Mouse (Mus musculus) A20 (cell line): ENCODE data around the gene Tfpi2.

Experiments
- DNase-seq: peaks from one replicate; pipeline ENCODE4 v3.0.0-alpha.2; 2011; ENCODE audit warnings: low read depth, low spot score

Tfpi2 gene

DNA sequence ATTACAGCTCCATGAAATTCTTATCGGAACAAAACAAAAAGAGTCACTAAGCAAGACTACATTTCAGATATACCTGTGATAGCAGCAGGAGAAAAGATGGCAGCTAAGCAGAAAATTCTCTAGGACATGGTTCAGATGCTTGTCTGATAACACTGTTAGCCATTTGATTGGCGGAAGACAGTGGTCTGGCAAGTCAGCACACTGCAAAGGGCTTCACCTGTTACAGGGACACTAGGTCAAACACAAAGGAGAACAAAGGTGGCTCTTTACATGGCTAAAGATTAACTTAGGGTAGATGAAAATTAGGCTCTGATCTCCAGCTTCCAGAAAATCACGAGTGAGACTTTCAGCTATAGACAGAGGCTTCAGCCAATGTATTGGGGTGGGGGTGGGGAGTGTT is at the start of gene Tfpi2:
TSS of gene Tfpi2 (minus strand) at position 170 of the 400 bp plus-strand sequence.
- DNase-seq: no peak

DNA sequence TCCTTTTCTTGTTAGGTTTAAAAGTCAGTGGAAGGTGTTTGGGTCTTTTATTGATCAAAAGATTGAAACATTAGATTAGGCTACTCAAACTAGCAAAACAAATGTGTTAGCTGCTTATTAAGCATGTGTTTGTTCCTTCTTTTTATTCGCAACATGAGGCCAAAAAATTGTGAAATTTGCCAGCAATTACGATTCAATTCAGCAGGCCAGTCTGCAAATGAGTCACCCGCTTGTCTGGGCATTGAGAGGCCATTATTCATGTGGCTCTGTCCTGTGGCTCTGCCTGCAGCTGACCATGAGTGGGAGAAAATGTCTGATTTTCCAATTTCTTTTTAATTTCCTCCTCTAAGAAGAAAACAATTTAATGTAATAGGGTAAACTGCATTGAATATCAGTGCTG is 42.2 kb upstream of the Tfpi2 start:
- DNase-seq: no peak

- DNase-seq: no peak
Measured at GRCm38 (mm10) chr6:4026367-4026766, 37.6 kb upstream of the Tfpi2 start.

GRCm38 (mm10) chr6:4022645-4023044 is 33.9 kb upstream of the Tfpi2 start:
- no peak for DNase-seq

DNA sequence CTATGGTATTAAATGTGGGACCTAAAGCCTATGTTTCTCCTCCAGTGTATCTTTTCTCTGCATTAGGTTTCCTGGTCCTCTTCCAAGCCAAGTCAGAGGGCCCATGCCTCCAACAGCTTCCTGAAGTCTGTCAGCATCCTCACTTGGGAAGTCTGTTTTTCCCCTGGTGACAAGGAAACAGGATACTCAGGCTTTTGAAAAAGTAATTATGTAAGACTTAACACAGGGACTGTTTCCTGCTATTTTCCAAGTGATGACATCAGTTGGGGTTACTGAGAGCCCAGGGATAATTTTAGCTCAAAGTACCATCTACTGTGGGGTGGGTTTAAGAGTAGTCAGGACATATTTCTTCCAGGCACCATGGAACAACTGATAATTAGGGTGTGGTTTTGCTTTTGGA is 20.8 kb upstream of the Tfpi2 start:
- DNase-seq: no peak

DNA sequence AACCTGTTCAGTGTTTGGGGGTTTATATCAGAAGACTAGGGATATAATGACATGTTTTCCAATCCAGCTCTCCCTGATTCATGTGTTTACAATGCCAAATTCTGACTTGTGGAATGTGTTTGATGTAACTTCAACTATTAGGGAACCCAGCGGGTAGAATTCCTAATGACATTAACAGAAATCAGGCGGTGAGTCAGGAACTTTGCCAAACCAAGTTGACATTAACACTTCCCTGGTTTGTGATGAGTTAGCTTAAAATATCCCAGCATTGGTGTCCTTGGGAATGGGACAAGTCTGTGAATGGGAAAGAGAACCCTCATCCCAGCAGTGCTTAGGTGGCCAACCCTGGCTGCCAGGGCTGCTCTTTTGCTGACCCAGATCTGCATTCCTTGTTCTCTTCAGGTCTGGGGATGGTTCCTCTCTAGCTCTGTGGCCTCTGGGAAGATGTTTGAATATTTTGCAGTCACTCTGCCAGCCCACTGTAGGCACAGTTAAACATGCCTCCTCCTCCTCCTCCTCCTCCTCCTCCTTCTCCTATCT is 19.9 kb upstream of the Tfpi2 start:
- DNase-seq: no peak

GRCm38 (mm10) chr6:4004808-4005207 is 16.1 kb upstream of the Tfpi2 start:
- no peak for DNase-seq

DNA sequence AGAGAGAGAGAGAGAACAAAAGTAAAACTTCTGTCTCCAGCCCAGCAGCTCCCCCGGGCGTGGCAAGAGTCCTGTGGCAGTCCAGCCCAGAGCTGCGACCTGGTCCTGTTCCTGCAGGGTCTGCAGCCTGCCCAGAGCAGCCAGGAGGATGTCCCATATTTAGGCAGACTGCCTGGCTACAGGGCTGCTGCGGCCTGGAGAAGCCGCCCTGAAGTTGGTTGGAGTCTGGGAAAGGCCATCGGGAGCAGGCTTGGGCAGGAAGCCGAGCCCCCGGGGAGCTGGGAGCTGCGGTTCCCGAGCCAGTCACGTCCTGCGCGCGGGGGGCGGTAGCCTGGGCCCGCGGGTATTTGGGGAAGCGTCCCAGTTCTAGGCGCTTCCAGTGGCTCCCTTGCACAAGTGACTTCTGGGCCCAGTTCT is 15.2 kb upstream of the Tfpi2 start, which contains the start of gene Gng11:
TSS of gene Gng11 (plus strand) at position 15 of the 417 bp plus-strand sequence.
- DNase-seq: no peak

- no peak for DNase-seq
Measured at GRCm38 (mm10) chr6:4003445-4003844, 14.7 kb upstream of the Tfpi2 start.

DNA sequence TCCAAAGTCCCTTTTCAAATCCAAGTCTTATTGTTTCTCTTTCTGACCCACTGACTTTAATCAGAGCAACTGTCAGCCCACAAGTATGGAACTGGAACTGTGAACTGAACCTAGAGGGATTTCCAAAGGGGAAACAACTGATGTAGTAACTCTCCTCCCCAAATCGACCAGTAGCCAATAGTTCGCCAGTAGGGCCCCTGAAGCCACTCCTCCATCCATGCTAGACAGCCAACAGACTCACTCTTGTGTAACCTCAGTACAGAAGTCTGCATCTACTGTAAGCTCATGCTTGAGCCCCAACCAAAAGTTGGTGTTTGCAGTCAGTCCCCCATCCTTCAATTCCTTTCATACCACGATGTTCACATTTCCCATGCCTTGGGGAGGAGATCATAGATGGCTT is 12.0 kb upstream of the Tfpi2 start:
- no peak for DNase-seq

DNA sequence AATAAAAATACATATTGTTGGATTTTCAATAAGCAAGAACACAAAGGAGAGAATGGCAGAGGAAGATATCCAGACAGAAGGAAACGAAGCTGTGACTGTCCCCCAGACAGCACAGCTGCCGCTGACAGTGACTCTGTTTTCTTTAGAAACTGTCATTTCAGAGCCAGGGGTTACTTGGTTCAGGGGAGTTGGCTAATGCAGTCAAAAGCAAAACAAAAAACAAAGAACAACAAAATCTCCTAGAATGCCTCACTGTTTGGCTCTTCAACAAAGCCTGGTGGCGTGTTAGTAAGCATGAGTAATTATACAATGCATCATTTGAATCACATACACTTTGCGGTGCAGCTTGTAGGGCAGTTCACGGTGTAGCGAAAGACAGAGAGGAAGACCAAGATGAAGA is 10.6 kb upstream of the Tfpi2 start:
- no peak for DNase-seq

- no peak for DNase-seq
Measured at GRCm38 (mm10) chr6:3998089-3998488, 9.4 kb upstream of the Tfpi2 start.

- DNase-seq: no peak
Measured at GRCm38 (mm10) chr6:3993492-3993891, 4.8 kb upstream of the Tfpi2 start, which contains the start of gene Gngt1. Gene Gngt1, plus strand, starts transcription at chr6:3993792.

DNA sequence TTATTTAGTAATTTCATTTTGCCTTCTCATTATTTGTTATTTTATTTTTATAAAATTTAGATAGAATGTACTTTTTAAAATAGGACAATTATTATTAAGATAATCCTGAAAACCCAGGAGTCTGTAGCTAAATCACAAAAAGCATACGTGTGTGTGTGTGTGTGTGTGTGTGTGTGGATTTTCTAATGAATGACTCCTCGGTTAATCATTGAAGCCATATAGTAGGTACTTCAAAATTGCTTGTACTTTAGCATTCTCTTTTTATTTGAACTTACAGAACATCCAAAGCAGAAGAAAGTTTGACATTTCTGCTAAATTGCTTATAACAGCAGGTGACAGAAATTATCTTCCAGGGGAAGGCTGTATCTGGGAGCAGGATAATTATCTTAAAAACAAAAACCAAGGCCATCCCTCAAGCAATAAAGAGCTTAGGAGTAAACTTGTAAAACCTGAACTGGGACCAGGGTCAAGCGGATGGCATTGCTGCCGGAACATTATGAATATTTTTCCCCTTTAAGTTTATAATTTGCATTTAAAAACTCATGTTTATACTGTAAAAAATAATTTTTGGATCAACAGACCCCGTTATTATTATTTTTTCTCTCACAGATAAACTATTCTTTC is 5.9 kb downstream of the Tfpi2 start:
- no peak for DNase-seq

DNA sequence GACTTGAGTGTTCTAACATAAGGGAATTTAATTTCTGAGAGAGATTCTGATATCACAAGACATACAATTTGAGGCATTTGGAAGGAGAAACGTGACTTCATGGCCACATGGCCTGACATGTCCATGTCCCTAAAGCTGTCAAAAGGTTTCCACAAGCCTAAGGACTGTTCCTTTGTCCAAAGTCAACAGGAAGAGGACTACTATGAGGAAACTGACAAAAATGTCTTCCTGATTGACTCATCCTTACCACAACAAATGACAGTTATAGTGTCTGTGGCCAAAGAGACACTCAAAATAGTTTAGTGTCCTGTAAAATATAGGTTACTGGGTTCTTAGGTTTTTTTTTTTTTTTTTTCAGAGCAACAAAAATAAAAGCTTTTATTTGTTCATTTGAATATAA is 15.0 kb downstream of the Tfpi2 start:
- DNase-seq: no peak

- no peak for DNase-seq
Measured at GRCm38 (mm10) chr6:3967676-3968626, 20.8 kb downstream of the Tfpi2 start.

DNA sequence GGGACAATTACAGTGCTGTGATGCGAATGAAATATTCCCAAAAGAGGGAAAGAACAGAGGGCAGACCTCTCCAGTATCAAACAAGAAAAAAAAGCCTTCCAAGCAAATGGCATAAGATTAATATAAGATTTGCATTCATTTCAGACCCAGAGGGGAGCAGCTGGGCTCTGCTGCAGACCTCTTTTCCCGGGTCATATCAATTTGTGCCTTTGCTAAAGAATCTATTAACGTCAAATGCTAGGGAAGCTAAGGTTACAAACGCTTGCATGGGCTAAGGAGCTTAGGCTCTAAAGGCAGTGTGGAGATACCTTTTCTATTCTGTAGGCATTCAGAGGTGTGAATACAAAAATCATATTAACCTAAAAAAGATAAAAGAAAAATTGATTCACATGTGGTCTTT is 33.8 kb downstream of the Tfpi2 start:
- no peak for DNase-seq

- DNase-seq: no peak
Measured at GRCm38 (mm10) chr6:3936140-3936714, 52.5 kb downstream of the Tfpi2 start.

DNA sequence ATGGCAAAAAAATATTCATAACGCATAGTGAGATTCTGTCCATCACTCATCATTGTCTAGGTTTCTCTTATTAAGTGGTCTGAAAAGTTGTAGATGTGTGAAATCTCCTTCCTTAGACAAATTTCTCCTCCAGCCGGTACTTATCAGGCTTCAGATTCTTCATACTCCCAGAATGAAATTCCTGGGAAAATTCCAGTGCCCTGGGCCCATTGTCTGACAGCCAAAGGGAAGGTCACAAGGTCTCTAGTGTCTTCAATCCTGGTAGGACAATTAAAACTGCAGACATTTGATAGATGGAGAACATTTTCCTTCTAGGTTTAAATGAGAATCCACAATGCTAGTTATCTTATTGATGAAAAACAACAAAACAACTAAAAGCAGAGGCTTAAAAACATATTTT is 53.1 kb downstream of the Tfpi2 start:
- DNase-seq: no peak

DNA sequence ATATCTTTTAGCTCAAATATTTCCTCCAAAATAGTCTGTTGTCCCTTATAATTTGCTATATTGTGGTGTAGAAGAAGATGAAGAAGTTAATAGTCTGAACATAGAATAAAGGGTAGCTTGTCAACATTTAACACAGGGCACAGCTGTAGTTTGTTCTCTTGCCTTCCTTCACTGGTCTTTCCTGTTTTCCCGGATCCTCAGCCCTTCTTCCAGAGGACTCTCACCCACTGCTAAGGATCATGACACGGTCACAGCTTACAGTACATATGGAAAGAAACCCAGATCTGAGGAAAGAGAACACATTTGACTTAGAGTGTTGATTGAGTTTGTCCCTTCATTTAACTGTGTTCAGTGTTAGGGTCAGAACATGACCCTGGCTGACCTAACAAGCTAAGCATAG is 53.7 kb downstream of the Tfpi2 start:
- DNase-seq: no peak

GRCm38 (mm10) chr6:3926140-3926539 is 62.6 kb downstream of the Tfpi2 start:
- DNase-seq: peak; percentile 1

DNA sequence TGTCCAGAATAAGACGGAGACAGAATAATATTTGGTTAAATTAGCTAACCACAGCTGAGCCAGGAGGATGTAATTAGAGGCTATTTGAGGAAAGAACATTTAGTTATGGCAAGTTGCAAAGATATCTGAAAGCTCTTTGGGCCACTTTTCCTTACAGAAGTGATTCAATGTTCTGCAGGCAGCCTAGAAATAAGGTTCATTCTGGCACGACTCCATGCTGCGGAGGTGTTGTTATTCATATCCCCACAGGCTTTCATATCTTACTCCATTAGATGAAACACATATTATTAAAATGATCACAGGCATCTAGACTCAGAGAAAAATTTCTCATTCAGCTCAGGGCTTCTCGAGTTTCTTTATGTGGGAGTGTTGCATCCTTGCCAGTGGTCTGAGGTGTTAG is 65.8 kb downstream of the Tfpi2 start:
- no peak for DNase-seq
